Mouse (Mus musculus) olfactory bulb, adult 2 months (tissue): ENCODE measurements around the gene Zfp119a.

Source experiments
- CTCF ChIP-seq: fragments of 200-500 bp; IDR thresholded peaks from 2 replicates; pipeline ENCODE4 v1.5.1; 2012; ENCODE audit warnings: low read depth, mild to moderate bottlenecking, low read length, moderate library complexity; ENCODE audit not compliant: insufficient read depth
- POLR2A ChIP-seq: fragments of 200-500 bp; IDR thresholded peaks from 2 replicates; pipeline ENCODE4 v1.6.1; 2012; ENCODE audit warnings: mild to moderate bottlenecking, low read depth, low read length, moderate library complexity; ENCODE audit not compliant: insufficient read depth

DNA sequence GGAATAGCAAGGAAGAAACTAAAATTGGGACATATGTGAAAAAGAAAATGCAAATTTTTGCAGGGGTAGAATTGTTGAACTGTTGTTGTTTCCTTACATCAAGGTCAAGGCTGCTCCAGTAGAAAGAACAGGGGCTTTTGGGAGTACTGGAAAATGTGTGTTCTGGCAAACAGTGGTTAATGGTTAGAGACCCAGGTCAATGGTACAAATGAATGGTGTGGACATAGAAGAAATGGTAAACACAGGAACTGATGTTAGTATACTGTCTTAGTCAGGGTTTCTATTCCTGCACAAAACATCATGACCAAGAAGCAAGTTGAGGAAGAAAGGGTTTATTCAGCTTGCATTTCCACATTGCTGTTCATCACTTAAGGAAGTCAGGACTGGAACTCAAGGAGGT, 27.9 kb upstream of the Zfp119a start:
- TF ChIP-seq POLR2A, result no peak
- TF ChIP-seq CTCF, result no peak
